Mouse (Mus musculus) effector memory CD4-positive, alpha-beta T cell, adult 5 months (primary cell): ENCODE data around the gene Cfhr2. TPM values are rescaled to one million over a fixed set of nuclear protein-coding genes. Genes with fewer than 3 reads are reported as not detected.

Experiments used
- polyA plus RNA-seq: library from polyadenylated mRNA; unstranded; fragments of 100-300 nt; shearing (Covaris generic); gene quantifications from one replicate; pipeline ENCODE4 v1.2.1, GENCODE M21; 2017

Gene Cfhr2
- not detected for polyA plus RNA-seq

GRCm38 (mm10) chr1:139858548-139858947, at the start of gene Cfhr2:
Gene Cfhr2 (minus strand): TSS chr1:139858702.

GRCm38 (mm10) chr1:139781143-139781542, 77.4 kb downstream of the Cfhr2 start, which contains the start of gene Gm4788:
Gene Gm4788 (minus strand): TSS chr1:139781243.

Other genes starting within 250 kb of the Cfhr2 start
- not detected for gene Gm4788, start 77.5 kb downstream of the Cfhr2 start, polyA plus RNA-seq